Mouse (Mus musculus): ENCODE results near the gene Gm42669. TPM values are rescaled to one million over a fixed set of nuclear protein-coding genes. Genes with fewer than 3 reads are reported as not detected.

The Gm42669 gene
- polyA plus RNA-seq, 1 experiment from 2014 or later, result 0.32 TPM

DNA sequence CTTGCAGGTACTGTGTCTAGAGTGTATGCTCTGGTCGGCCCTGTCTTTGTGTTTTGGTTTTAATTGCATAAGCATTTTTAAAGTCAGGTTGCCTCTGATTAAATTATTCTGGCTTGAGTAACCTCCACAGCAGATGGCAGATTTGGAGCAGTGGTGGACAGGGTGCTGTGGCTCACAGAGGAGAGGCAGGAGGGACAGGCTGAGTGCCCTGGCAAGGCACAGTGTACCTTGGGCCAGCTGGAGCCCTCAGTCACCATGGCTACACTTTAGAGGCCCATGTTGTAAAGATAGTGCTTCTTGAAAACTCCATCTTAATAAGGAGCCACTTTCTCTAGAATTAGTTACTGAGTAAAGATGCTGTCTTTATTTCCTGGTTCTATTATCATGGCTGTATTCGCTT, 11.4 kb upstream of the Gm42669 start:
- no peak for TF ChIP-seq CTCF (IDR thresholded peaks at IDR 0.05)
- in situ Hi-C loops (cut with MboI; ENCODE audit: low pct_unique_long_range_greater_than_20kb), result no loop called here
- DNase-seq (ENCODE audit: low read depth, low spot score) (no peak), ATAC-seq (no peak)
- H3K27me3 ChIP-seq, result no peaks in the 10 kb centered on the region
- ChIA-PET POLR2A (no interaction called here), CTCF (interaction anchor here (0.7 to 1.8 kb wide), 2 partner anchors 8 to 18 kb away, joined by 3 to 6 read pairs; no protein-coding TSS in a partner anchor)

DNA sequence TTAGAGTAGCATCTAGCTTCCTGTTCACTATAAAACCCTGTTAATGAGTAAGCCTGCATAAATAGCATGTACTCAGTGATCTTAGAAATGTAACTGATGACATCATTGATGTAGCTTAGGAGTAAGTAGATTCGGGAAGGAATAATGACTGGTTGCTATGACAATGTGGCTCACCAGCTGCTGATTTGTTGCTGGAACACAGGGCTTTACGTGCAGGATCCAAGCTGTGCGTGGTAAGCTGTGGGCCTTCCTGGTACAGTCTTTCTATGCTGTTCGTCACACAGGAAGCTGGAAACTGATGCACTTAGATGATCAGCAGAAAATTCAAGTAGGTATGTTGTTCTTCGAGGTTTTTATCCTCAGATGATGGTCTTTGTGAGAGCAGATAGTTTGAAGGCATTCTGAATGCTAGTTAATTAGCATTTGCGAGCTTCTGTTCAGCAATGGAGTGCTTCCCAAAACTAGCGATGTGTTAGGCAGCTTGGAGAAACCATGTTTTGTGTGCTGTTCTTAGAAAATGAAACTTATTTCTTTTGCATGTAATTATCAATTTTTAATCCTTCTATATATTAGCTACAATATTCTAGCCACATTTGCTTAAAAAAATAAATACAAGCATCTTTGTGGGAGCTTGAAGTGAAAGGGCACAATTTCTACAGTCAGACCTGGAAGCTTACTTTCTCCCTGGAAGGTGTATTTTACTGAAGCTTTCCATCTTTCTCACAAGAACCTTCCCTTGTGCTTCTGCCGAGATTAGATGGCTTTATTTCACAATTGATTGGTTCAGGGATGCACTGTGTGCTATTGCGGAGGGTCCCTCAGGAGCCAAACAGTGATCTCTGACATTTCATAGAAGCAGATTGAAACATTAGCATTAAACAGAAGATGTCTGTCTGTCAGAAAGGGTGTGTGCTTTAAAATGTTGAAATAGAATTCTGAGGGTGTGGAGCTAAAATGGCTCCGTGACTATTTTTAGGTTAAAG, 9.6 kb upstream of the Gm42669 start:
- TF ChIP-seq CTCF (IDR thresholded peaks at IDR 0.05), result no peak
- DNase-seq (ENCODE audit: low read depth, low spot score) (peak; percentile 15), ATAC-seq (peak; percentile 73)
- H3K27me3 ChIP-seq, result no peaks in the 10 kb centered on the region
- ChIA-PET CTCF (interaction anchor here (0.7 to 3.1 kb wide), 3 partner anchors 10 to 16 kb away, joined by 3 to 9 read pairs (median 4); partner anchors contain the start of gene Gm42669), POLR2A (no interaction called here)
- in situ Hi-C loops (cut with MboI; ENCODE audit: low pct_unique_long_range_greater_than_20kb), result no loop called here

DNA sequence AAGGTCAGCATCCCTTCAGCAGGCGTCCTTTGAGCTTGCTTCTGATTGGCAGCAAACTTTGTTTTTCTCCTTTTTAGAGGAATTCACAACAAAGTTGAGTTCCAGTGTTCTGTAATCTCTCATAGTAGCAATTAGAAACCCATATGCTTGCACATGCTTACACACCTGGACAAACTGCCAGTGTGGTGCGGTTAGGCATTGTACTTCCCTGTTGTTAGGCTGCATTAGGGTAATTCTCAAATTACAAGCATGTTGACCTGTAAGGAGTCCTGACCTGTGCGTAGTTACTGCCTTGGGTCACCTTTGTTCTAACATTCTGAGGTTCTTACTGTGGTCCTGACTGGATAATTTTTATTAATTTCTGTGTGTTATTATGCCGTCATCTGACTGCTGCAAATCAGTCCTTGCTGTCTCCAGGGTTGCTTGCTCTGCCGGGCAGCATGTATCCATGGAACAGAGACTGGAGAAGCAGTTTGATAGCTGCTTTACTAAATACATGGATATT, 8.6 kb upstream of the Gm42669 start:
- ATAC-seq (no peak), DNase-seq (ENCODE audit: low read depth, low spot score) (no peak)
- in situ Hi-C loops (cut with MboI; ENCODE audit: low pct_unique_long_range_greater_than_20kb), result no loop called here
- ChIA-PET CTCF (interaction anchor here (2.1 to 3.1 kb wide), 4 partner anchors 9 to 15 kb away, joined by 4 to 11 read pairs (median 8); partner anchors contain the start of gene Gm42669), POLR2A (no interaction called here)
- TF ChIP-seq CTCF (IDR thresholded peaks at IDR 0.05), result no peak
- H3K27me3 ChIP-seq, result no peaks in the 10 kb centered on the region

DNA sequence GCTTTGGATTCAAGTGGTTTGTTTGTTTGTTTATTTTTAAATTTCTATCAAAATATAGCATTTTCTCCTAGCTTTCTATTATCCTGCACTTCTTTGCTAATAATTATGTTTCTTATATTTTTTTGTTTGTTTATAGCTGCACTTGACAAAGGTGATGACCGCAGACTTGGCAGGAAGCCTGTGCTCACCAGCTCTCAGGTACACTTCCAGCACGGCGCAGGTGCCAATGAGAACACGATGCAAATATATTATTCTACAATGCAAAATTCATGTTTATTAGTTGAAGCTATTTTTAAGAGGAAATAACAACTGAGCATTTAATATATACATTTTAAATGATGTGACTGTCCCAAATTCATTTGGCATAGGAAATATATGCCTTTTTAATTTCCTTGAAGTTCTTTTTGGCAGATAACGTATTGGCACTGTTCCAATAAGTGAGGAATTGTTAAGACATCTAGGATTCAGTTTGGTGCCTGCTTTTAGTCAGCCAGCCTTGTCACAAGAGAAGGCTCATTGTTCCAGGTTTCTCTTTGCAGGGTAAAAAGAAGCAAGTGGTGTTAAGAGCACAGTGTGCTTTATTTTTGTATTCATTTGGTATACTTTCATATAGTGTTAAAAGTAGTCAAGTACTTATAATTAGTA, 7.4 kb upstream of the Gm42669 start:
- POLR2A ChIA-PET, result no interaction called here
- no peak for TF ChIP-seq CTCF (IDR thresholded peaks at IDR 0.05)
- no peaks in the 10 kb centered on the region for H3K27me3 ChIP-seq
- ATAC-seq (no peak), DNase-seq (ENCODE audit: low read depth, low spot score) (no peak)
- CTCF ChIA-PET, result interaction anchor here (1.1 to 3.1 kb wide), 4 partner anchors 11 to 17 kb away, joined by 4 to 11 read pairs (median 8); no protein-coding TSS in a partner anchor
- in situ Hi-C loops (cut with MboI; ENCODE audit: low pct_unique_long_range_greater_than_20kb), result loop anchor here (25.0 kb wide), 1 partner anchor 513 kb away; no protein-coding TSS in a partner anchor

DNA sequence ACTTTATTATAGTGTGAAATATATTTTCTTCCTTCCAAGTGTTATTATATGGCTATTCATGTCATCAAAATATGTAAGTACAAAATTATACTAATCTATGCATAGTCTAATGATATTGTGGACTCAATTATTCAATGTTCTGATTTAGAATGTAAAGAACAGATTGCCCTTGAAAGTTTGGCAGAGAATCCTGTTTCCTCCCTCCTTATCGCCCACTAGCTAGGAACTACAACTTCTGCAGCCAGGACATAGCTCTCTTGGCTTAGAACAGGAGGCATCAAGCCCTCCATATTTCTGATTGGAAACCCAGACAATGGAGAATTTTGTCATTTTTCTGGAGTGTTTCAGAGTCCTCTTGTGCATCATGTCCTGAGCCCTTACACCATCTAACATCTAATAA, 6.7 kb upstream of the Gm42669 start:
- no peak for DNase-seq (ENCODE audit: low read depth, low spot score)
- H3K27me3 ChIP-seq, result no peaks in the 10 kb centered on the region
- in situ Hi-C loops (cut with MboI; ENCODE audit: low pct_unique_long_range_greater_than_20kb), result loop anchor here (25.0 kb wide), 1 partner anchor 513 kb away; no protein-coding TSS in a partner anchor
- no peak for ATAC-seq
- CTCF ChIA-PET, result interaction anchor here (1.1 to 2.8 kb wide), 3 partner anchors 11 to 18 kb away, joined by 4 to 11 read pairs (median 7); no protein-coding TSS in a partner anchor
- POLR2A ChIA-PET, result no interaction called here
- no peak for TF ChIP-seq CTCF (IDR thresholded peaks at IDR 0.05)

DNA sequence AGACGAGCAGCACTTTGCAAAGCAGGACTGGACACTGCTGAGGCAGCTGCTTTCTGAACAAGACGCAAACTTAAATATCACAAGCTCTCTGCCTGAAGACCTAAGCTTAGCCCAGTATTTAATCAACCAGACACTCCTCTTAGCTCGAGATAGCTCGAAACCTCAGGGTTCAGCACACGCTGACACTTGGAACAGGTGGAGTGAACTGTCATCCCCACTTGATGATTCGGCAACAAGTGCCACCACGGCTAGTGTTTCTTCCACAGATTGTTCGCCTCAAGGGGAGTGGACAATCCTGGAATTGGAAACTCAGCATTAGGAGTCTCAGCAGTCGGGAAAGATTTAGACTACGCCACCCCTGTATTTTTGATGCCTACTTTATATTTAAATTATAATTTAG, 3.1 kb downstream of the Gm42669 start:
- ATAC-seq (no peak), DNase-seq (ENCODE audit: low read depth, low spot score) (no peak)
- TF ChIP-seq CTCF (IDR thresholded peaks at IDR 0.05), result no peak
- in situ Hi-C loops (cut with MboI; ENCODE audit: low pct_unique_long_range_greater_than_20kb), result loop anchor here (10.0 to 25.0 kb wide), 2 partner anchors 156 to 523 kb away; no protein-coding TSS in a partner anchor
- ChIA-PET POLR2A (no interaction called here), CTCF (interaction anchor here (0.9 to 1.4 kb wide), 6 partner anchors 8 to 519 kb away, joined by 3 to 4 read pairs (median 3); no protein-coding TSS in a partner anchor)
- no peaks in the 10 kb centered on the region for H3K27me3 ChIP-seq

DNA sequence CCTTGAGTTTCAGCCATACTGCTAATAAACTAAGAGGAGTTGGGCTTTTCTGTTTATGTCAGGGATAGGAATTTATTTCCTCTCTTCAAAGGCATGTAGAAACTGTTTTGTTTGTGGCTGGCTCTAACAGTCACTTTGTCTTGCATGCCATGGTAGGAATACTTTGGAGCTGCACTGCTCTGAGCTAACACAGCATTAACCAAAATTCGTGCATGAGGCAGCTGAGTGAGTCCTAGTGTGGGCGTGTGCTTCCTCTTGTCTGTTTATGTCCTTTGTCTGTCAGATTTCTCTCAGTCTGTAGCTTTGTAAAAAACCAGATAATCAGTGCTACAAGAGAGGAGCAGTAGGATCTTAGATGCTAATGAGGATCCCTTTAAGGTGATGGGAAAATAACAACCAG, 3.9 kb downstream of the Gm42669 start:
- DNase-seq (ENCODE audit: low read depth, low spot score) (no peak), ATAC-seq (no peak)
- TF ChIP-seq CTCF (IDR thresholded peaks at IDR 0.05), result no peak
- no peaks in the 10 kb centered on the region for H3K27me3 ChIP-seq
- ChIA-PET CTCF (interaction anchor here (0.7 to 1.5 kb wide), 7 partner anchors 9 to 520 kb away, joined by 3 to 7 read pairs (median 3); no protein-coding TSS in a partner anchor), POLR2A (no interaction called here)
- in situ Hi-C loops (cut with MboI; ENCODE audit: low pct_unique_long_range_greater_than_20kb), result loop anchor here (10.0 to 25.0 kb wide), 2 partner anchors 157 to 524 kb away; no protein-coding TSS in a partner anchor

DNA sequence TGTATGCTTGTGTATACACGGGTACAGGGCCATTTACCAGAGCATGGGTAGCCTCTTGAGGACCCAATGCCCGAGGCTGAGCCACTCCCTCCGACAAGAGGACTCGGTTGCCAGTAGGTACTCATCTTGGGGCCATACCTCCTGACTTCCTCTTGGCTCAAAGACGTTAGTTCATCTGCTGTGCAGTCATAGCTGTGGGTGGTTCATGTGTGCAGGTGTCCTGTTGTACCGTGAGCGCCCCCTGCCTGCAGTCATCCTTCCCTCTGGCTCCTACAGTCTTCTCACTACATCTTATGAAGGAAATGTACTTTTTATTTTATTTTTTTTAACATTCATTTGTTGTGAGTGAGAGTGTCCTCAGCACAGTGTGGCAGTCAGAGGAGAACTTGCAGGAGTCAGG, 6.2 kb downstream of the Gm42669 start:
- CTCF ChIA-PET, result interaction anchor here (0.8 to 2.1 kb wide), 10 partner anchors 9 to 653 kb away, joined by 3 to 17 read pairs (median 6); no protein-coding TSS in a partner anchor
- H3K27me3 ChIP-seq, result no peaks in the 10 kb centered on the region
- peak; percentile 88 for TF ChIP-seq CTCF (IDR thresholded peaks at IDR 0.05)
- in situ Hi-C loops (cut with MboI; ENCODE audit: low pct_unique_long_range_greater_than_20kb), result loop anchor here (10.0 to 25.0 kb wide), 2 partner anchors 159 to 526 kb away; no protein-coding TSS in a partner anchor
- DNase-seq (ENCODE audit: low read depth, low spot score) (peak; percentile 13), ATAC-seq (peak; percentile 74)
- POLR2A ChIA-PET, result no interaction called here

DNA sequence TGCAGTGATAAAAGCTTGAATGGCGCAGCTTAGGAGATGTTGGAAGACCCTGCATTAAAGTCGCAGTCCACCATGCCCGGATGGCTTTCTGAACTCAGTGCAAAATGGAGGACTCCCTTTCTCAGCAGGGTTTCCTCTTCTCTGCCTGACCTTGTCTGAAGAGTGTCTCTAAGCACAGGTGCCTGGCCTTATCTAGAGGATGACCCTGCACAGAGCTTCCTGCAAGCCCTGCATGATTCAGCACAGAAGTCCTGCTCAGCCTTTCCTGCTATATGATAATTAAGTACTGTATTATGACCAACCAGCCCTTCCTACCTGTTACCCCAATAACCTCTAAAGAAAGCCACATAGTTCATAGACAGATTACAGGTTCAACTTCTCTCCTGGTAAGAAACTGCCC, 8.0 kb downstream of the Gm42669 start:
- POLR2A ChIA-PET, result no interaction called here
- ATAC-seq (no peak), DNase-seq (ENCODE audit: low read depth, low spot score) (no peak)
- CTCF ChIA-PET, result interaction anchor here (1.1 to 1.4 kb wide), 2 partner anchors 12 to 32 kb away, joined by 3 to 4 read pairs; no protein-coding TSS in a partner anchor
- in situ Hi-C loops (cut with MboI; ENCODE audit: low pct_unique_long_range_greater_than_20kb), result loop anchor here (10.0 to 25.0 kb wide), 2 partner anchors 161 to 528 kb away; no protein-coding TSS in a partner anchor
- TF ChIP-seq CTCF (IDR thresholded peaks at IDR 0.05), result no peak
- H3K27me3 ChIP-seq, result no peaks in the 10 kb centered on the region

DNA sequence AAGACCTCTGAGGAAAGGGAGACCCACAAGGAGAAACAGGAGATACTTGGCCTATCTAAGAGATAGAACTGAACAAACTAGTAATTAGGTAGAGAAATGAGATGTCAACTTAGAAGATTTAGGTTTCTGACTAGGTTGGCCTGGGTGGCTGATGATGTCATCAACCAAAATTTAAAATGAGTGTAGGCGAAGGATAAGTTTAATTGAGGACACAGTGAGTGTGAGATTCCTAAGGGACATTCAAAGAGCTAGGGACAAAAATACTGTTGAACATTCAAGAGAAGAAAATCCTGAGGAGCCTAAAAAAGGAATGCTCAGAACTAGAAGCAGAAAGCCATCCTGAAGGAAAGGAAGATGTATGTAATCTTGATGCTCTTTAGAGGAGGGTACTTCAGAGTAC, 8.7 kb downstream of the Gm42669 start:
- no peak for DNase-seq (ENCODE audit: low read depth, low spot score)
- no peaks in the 10 kb centered on the region for H3K27me3 ChIP-seq
- TF ChIP-seq CTCF (IDR thresholded peaks at IDR 0.05), result no peak
- CTCF ChIA-PET, result no interaction called here
- POLR2A ChIA-PET, result no interaction called here
- in situ Hi-C loops (cut with MboI; ENCODE audit: low pct_unique_long_range_greater_than_20kb), result loop anchor here (10.0 to 25.0 kb wide), 2 partner anchors 161 to 529 kb away; no protein-coding TSS in a partner anchor
- ATAC-seq, result no peak

Data from Patski (cell line).